Comparison of ENCODE assay signal across 8 mouse cellular contexts in genomic region chr13:67723848-67724479, GRCm38 (mm10). TPM values are rescaled to one million over a fixed set of nuclear protein-coding genes. Genes with fewer than 3 reads are reported as not detected.
A peak's percentile ranks its signal among the peaks of the same experiment; 100 is the strongest.
DNase-seq lines count a peak whose midpoint lies in the region; ATAC-seq and TF ChIP-seq lines count a peak whose summit lies in the region.

No protein-coding gene starts in this region.

- H3K9ac ChIP-seq in CH12.LX (ENCODE audit: insufficient read depth, low read depth): peak overlapping the region; percentile 91
- peak overlapping the region; percentile 68 for H3K9ac ChIP-seq in forebrain, embryonic 12.5 days
- peak overlapping the region; percentile 87 for H3K9ac ChIP-seq in heart, postnatal 0 days (replicated peaks; ENCODE audit: low read depth, low read length)
- H3K9ac ChIP-seq in liver, embryonic 16.5 days (ENCODE audit: low read depth, low read length): peak overlapping the region; percentile 73
- H3K9ac ChIP-seq in neural tube, embryonic 13.5 days: peak overlapping the region; percentile 85

- peak overlapping the region; percentile 79 to 96 (median 90) for H3K4me3 ChIP-seq in CH12.LX (replicated peaks in 1 of 3; ENCODE audit: low read depth in 2 of 3, low read length in 2 of 3, poor library complexity in 1 of 3)
- H3K4me3 ChIP-seq in forebrain, embryonic 12.5 days (replicated peaks): peak overlapping the region; percentile 73
- peak overlapping the region; percentile 94 for H3K4me3 ChIP-seq in heart, postnatal 0 days (ENCODE audit: low read depth, low read length)
- H3K4me3 ChIP-seq in liver, embryonic 16.5 days (ENCODE audit: low read depth, low read length): peak overlapping the region; percentile 73
- peak overlapping the region; percentile 85 for H3K4me3 ChIP-seq in neural tube, embryonic 13.5 days
- peak overlapping the region; percentile 98 for H3K4me3 ChIP-seq in testis, adult 2 months (ENCODE audit: control insufficient read depth, low read depth, low read length)

- H3K79me2 ChIP-seq in CH12.LX (replicated peaks; ENCODE audit: control insufficient read depth, extremely low read depth, insufficient read depth, poor library complexity, severe bottlenecking): peaks cover 3% of the 10 kb centered on the region; the same call in 1 of the 2 replicates

- peak overlapping the region; percentile 27 for H3K27ac ChIP-seq in CH12.LX (ENCODE audit: insufficient read depth, low read depth)
- H3K27ac ChIP-seq in forebrain, embryonic 12.5 days: peak overlapping the region; percentile 54; the same call in 1 of the 2 replicates
- peak overlapping the region; percentile 61; the same call in 1 of the 2 replicates for H3K27ac ChIP-seq in heart, postnatal 0 days (ENCODE audit: low read depth)
- H3K27ac ChIP-seq in liver, embryonic 16.5 days (ENCODE audit: low read length): peak overlapping the region; percentile 9; the same call in 1 of the 2 replicates
- H3K27ac ChIP-seq in neural tube, embryonic 13.5 days (replicated peaks): peak overlapping the region; percentile 67
- H3K27ac ChIP-seq in testis, adult 2 months (ENCODE audit: control insufficient read depth, insufficient read depth, low read depth, low read length): peak overlapping the region; percentile 71; the same call in 1 of the 2 replicates

- TF ChIP-seq EP300 in CH12.LX (IDR thresholded peaks at IDR 0.05; ENCODE audit: low read length): no peak
- TF ChIP-seq EP300 in heart, postnatal 0 days (IDR thresholded peaks at IDR 0.05; ENCODE audit: low read depth): no peak

- TF ChIP-seq POLR2A in CH12.LX (IDR thresholded peaks at IDR 0.05; ENCODE audit: low read depth, low read length): peak; percentile 79
- peak; percentile 62; the same call in 1 of the 2 replicates for TF ChIP-seq POLR2A in testis, adult 2 months (IDR thresholded peaks at IDR 0.05; ENCODE audit: control insufficient read depth, low read depth, low read length)

- peak; percentile 89 for DNase-seq in CH12.LX (ENCODE audit: extremely low read depth)
- DNase-seq in c-Kit-positive CD71-positive TER-119-positive erythroid progenitor cells, embryonic 14.5 days (ENCODE audit: low spot score): peak; percentile 83
- DNase-seq in heart, postnatal 0 days (ENCODE audit: low spot score): peak; percentile 86
- DNase-seq in kidney, postnatal 4 days: peak; percentile 92 to 93

- no peaks in the 10 kb centered on the region for H3K36me3 ChIP-seq in CH12.LX (replicated peaks in 1 of 2; ENCODE audit: control insufficient read depth in 1 of 2, insufficient read depth in 1 of 2, low read length in 1 of 2)
- no peaks in the 10 kb centered on the region for H3K36me3 ChIP-seq in forebrain, embryonic 12.5 days (replicated peaks)
- no peaks in the 10 kb centered on the region for H3K36me3 ChIP-seq in heart, postnatal 0 days (replicated peaks; ENCODE audit: control insufficient read depth, insufficient read depth, low read length)
- H3K36me3 ChIP-seq in liver, embryonic 16.5 days (ENCODE audit: control insufficient read depth, insufficient read depth): no peaks in the 10 kb centered on the region
- H3K36me3 ChIP-seq in neural tube, embryonic 13.5 days: no peaks in the 10 kb centered on the region
- H3K36me3 ChIP-seq in testis, adult 2 months (ENCODE audit: control insufficient read depth, insufficient read depth, low read length): no peaks in the 10 kb centered on the region

- under 1% methylated on average over 17 of the region's 17 CpGs for WGBS in forebrain, embryonic 12.5 days
- WGBS in heart, postnatal 0 days: 1% methylated on average over 17 of the region's 17 CpGs
- under 1% methylated on average over 17 of the region's 17 CpGs for WGBS in liver, embryonic 16.5 days (ENCODE audit: insufficient replicate concordance)
- under 1% methylated on average over 17 of the region's 17 CpGs for WGBS in neural tube, embryonic 13.5 days

- dilution Hi-C loops in CH12.LX (cut with MboI; ENCODE audit: extremely low pct_ligation_motif_present, extremely low pct_unique_long_range_greater_than_20kb, low sequenced_read_pairs): no loop called here

- no peaks in the 10 kb centered on the region for H3K9me3 ChIP-seq in CH12.LX (replicated peaks; ENCODE audit: low read length)
- H3K9me3 ChIP-seq in forebrain, embryonic 12.5 days: no peaks in the 10 kb centered on the region
- no peaks in the 10 kb centered on the region for H3K9me3 ChIP-seq in heart, postnatal 0 days (replicated peaks; ENCODE audit: control insufficient read depth, low read length)
- H3K9me3 ChIP-seq in liver, embryonic 16.5 days (replicated peaks; ENCODE audit: control insufficient read depth, low read length): no peaks in the 10 kb centered on the region
- no peaks in the 10 kb centered on the region for H3K9me3 ChIP-seq in neural tube, embryonic 13.5 days

- peak overlapping the region; percentile 72 for H3K4me2 ChIP-seq in CH12.LX (ENCODE audit: insufficient read depth, low read depth, poor library complexity, severe bottlenecking)
- H3K4me2 ChIP-seq in forebrain, embryonic 12.5 days: peak overlapping the region; percentile 66
- H3K4me2 ChIP-seq in heart, postnatal 0 days (ENCODE audit: low read depth, low read length): peak overlapping the region; percentile 88
- H3K4me2 ChIP-seq in liver, embryonic 16.5 days (ENCODE audit: low read depth, low read length): peak overlapping the region; percentile 56
- H3K4me2 ChIP-seq in neural tube, embryonic 13.5 days: peak overlapping the region; percentile 73

- ATAC-seq in forebrain, embryonic 12.5 days (ENCODE audit: low FRiP score): peak; percentile 95
- peak; percentile 93 for ATAC-seq in heart, postnatal 0 days (ENCODE audit: insufficient read depth, low read depth)
- ATAC-seq in liver, embryonic 16.5 days (ENCODE audit: low read depth): peak; percentile 94
- peak; percentile 94 for ATAC-seq in neural tube, embryonic 13.5 days (ENCODE audit: low read depth)

- in situ Hi-C loops in CH12.LX (cut with MboI; ENCODE audit: low pct_ligation_motif_present, low pct_unique_long_range_greater_than_20kb, low sequenced_read_pairs): no loop called here

- TF ChIP-seq RAD21 in CH12.LX (IDR thresholded peaks at IDR 0.05; ENCODE audit: low read depth, low read length): no peak

- TF ChIP-seq CTCF in CH12.LX (conservative IDR thresholded peaks at IDR 0.05 in 1 of 2, IDR thresholded peaks at IDR 0.05 in 1 of 2; ENCODE audit: low read depth in 2 of 2, low read length in 2 of 2): no peak
- no peak for TF ChIP-seq CTCF in heart, postnatal 0 days (IDR thresholded peaks at IDR 0.05; ENCODE audit: low read depth)
- TF ChIP-seq CTCF in testis, adult 2 months (IDR thresholded peaks at IDR 0.05; ENCODE audit: control insufficient read depth, insufficient read depth, insufficient replicate concordance, low read depth, low read length): no peak

- no peaks in the 10 kb centered on the region for H3K27me3 ChIP-seq in CH12.LX (replicated peaks)
- H3K27me3 ChIP-seq in forebrain, embryonic 12.5 days: no peaks in the 10 kb centered on the region
- H3K27me3 ChIP-seq in heart, postnatal 0 days (ENCODE audit: control insufficient read depth, insufficient read depth, low read length): no peaks in the 10 kb centered on the region
- H3K27me3 ChIP-seq in liver, embryonic 16.5 days (ENCODE audit: control insufficient read depth, insufficient read depth, low read depth, low read length): no peaks in the 10 kb centered on the region
- no peaks in the 10 kb centered on the region for H3K27me3 ChIP-seq in neural tube, embryonic 13.5 days
- H3K27me3 ChIP-seq in testis, adult 2 months (ENCODE audit: control insufficient read depth, insufficient read depth, low read length): no peaks in the 10 kb centered on the region

- peaks cover 0 to 21% of the 10 kb centered on the region in 2 experiments; a peak in 2 of 4 replicates for H3K4me1 ChIP-seq in CH12.LX (ENCODE audit: control insufficient read depth in 1 of 2, insufficient read depth in 2 of 2)
- H3K4me1 ChIP-seq in forebrain, embryonic 12.5 days: peaks cover 7% of the 10 kb centered on the region
- peaks cover 4% of the 10 kb centered on the region for H3K4me1 ChIP-seq in heart, postnatal 0 days (ENCODE audit: control insufficient read depth, insufficient read depth)
- peaks cover 2% of the 10 kb centered on the region; the same call in 1 of the 2 replicates for H3K4me1 ChIP-seq in liver, embryonic 16.5 days (ENCODE audit: control insufficient read depth, low read depth, low read length)
- peaks cover 16% of the 10 kb centered on the region for H3K4me1 ChIP-seq in neural tube, embryonic 13.5 days (replicated peaks)
- no peaks in the 10 kb centered on the region; the same call in 1 of the 2 replicates for H3K4me1 ChIP-seq in testis, adult 2 months (ENCODE audit: control insufficient read depth, insufficient read depth, low read length)

RNA-seq across cellular contexts. Expression of gene Zfp65, which starts 5.0 kb away (rescaled TPM):
- total RNA-seq in CH12.LX (2012; rRNA removed) (6.5 and 8.1 TPM in 2 replicates), CH12.LX (2014; rRNA removed) (13.0 and 16.3 TPM in 2 replicates)
- 4.7 and 6.1 TPM in 2 replicates for polyA plus RNA-seq in CH12.LX (2012; ENCODE audit: insufficient read length, low read depth)
- 9.3 and 9.6 TPM in 2 replicates for polyA plus RNA-seq in forebrain, embryonic 12.5 days (2016; fragmentation: Nextera tagmentation; extraction: Ambion mirVana)
- total RNA-seq in heart, postnatal 0 days (2014; rRNA removed; ENCODE audit: low replicate concordance): 1.7 and 9.4 TPM in 2 replicates
- 2.5 and 2.8 TPM in 2 replicates for polyA plus RNA-seq in heart, postnatal 0 days (2015; fragmentation: Nextera tagmentation; extraction: Ambion mirVana)
- polyA plus RNA-seq in liver, embryonic 16.5 days (2015; fragmentation: Nextera tagmentation; extraction: Ambion mirVana): 1.4 TPM in 2 replicates
- polyA plus RNA-seq in neural tube, embryonic 13.5 days (2015; fragmentation: Nextera tagmentation; extraction: Ambion mirVana): 8.5 and 9.5 TPM in 2 replicates
- polyA plus RNA-seq in testis, adult 2 months (2012; rRNA removed): 1.4 and 1.5 TPM in 2 replicates

RNA-seq across cellular contexts. Expression of gene Zfp85, which starts 31.1 kb away (rescaled TPM):
- total RNA-seq in CH12.LX (2012; rRNA removed) (3.0 and 3.3 TPM in 2 replicates), CH12.LX (2014; rRNA removed) (6.4 and 7.0 TPM in 2 replicates)
- polyA plus RNA-seq in CH12.LX (2012; ENCODE audit: insufficient read length, low read depth): 2.7 and 3.1 TPM in 2 replicates
- 5.4 and 5.8 TPM in 2 replicates for polyA plus RNA-seq in forebrain, embryonic 12.5 days (2016; fragmentation: Nextera tagmentation; extraction: Ambion mirVana)
- total RNA-seq in heart, postnatal 0 days (2014; rRNA removed; ENCODE audit: low replicate concordance): 1.5 and 3.0 TPM in 2 replicates
- polyA plus RNA-seq in heart, postnatal 0 days (2015; fragmentation: Nextera tagmentation; extraction: Ambion mirVana): 2.0 and 2.2 TPM in 2 replicates
- 0.81 and 0.93 TPM in 2 replicates for polyA plus RNA-seq in liver, embryonic 16.5 days (2015; fragmentation: Nextera tagmentation; extraction: Ambion mirVana)
- polyA plus RNA-seq in neural tube, embryonic 13.5 days (2015; fragmentation: Nextera tagmentation; extraction: Ambion mirVana): 7.2 and 8.0 TPM in 2 replicates
- polyA plus RNA-seq in testis, adult 2 months (2012; rRNA removed): 0.22 and 0.41 TPM in 2 replicates

RNA-seq across cellular contexts. Expression of gene Zfp738, which starts 37.1 kb away (rescaled TPM):
- total RNA-seq in CH12.LX (2012; rRNA removed): 7.3 TPM in 2 replicates
- 9.4 and 10.3 TPM in 2 replicates for total RNA-seq in CH12.LX (2014; rRNA removed)
- polyA plus RNA-seq in CH12.LX (2012; ENCODE audit: insufficient read length, low read depth): 4.7 and 4.9 TPM in 2 replicates
- polyA plus RNA-seq in forebrain, embryonic 12.5 days (2016; fragmentation: Nextera tagmentation; extraction: Ambion mirVana): 13.5 and 13.8 TPM in 2 replicates
- total RNA-seq in heart, postnatal 0 days (2014; rRNA removed; ENCODE audit: low replicate concordance): 3.4 and 16.8 TPM in 2 replicates
- polyA plus RNA-seq in heart, postnatal 0 days (2015; fragmentation: Nextera tagmentation; extraction: Ambion mirVana): 4.3 and 5.0 TPM in 2 replicates
- 2.5 and 2.8 TPM in 2 replicates for polyA plus RNA-seq in liver, embryonic 16.5 days (2015; fragmentation: Nextera tagmentation; extraction: Ambion mirVana)
- polyA plus RNA-seq in neural tube, embryonic 13.5 days (2015; fragmentation: Nextera tagmentation; extraction: Ambion mirVana): 13.0 and 15.4 TPM in 2 replicates
- 1.4 and 1.9 TPM in 2 replicates for polyA plus RNA-seq in testis, adult 2 months (2012; rRNA removed)

RNA-seq across cellular contexts. Expression of gene Zfp493, which starts 55.5 kb away (rescaled TPM):
- not detected in 2 replicates for total RNA-seq in CH12.LX (2012; rRNA removed)
- not detected in 2 replicates for total RNA-seq in CH12.LX (2014; rRNA removed)
- not detected in 2 replicates for polyA plus RNA-seq in CH12.LX (2012; ENCODE audit: insufficient read length, low read depth)
- polyA plus RNA-seq in forebrain, embryonic 12.5 days (2016; fragmentation: Nextera tagmentation; extraction: Ambion mirVana): 3.3 TPM in 2 replicates
- total RNA-seq in heart, postnatal 0 days (2014; rRNA removed; ENCODE audit: low replicate concordance): not detected in 2 replicates
- 0.25 and 0.33 TPM in 2 replicates for polyA plus RNA-seq in heart, postnatal 0 days (2015; fragmentation: Nextera tagmentation; extraction: Ambion mirVana)
- 0.33 and 0.46 TPM in 2 replicates for polyA plus RNA-seq in liver, embryonic 16.5 days (2015; fragmentation: Nextera tagmentation; extraction: Ambion mirVana)
- polyA plus RNA-seq in neural tube, embryonic 13.5 days (2015; fragmentation: Nextera tagmentation; extraction: Ambion mirVana): 2.4 and 2.8 TPM in 2 replicates
- polyA plus RNA-seq in testis, adult 2 months (2012; rRNA removed): 0.37 and 0.51 TPM in 2 replicates

Comparison
In these comparisons a context has a peak if more than half of its experiments do, and no peak if none do; other contexts are left out.
1. Peak in every context shown above with its lines: DNase-seq, ATAC-seq, H3K4me3 ChIP-seq and H3K27ac ChIP-seq.
2. H3K27ac ChIP-seq: peak in every context shown above with its lines; median percentile 71 in testis, adult 2 months; 67 in neural tube, embryonic 13.5 days; 61 in heart, postnatal 0 days; 54 in forebrain, embryonic 12.5 days; 27 in CH12.LX; 9 in liver, embryonic 16.5 days.